Mouse (Mus musculus): ENCODE measurements around the gene Egr4.

Gene Egr4

DNA sequence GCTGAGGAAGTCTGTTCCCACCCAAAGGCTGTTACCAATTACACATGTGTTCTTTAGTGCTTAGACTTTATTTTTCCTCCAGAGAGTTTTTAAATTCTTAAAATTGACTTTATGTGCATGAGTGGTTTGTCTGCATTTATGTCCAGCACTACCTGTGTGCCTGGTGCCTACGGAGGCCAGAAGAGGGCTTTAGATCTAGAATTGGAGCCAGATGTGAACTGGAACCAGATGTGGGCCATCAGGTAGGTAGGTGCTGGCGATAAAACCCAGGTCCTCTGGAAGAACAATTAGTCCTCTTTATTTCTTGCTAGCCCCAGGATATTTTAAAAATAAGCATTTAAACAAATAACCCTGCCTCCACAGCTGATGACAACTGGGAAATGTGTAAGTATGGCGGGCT is 21.8 kb downstream of the Egr4 start:
- DNase-seq, result peak; percentile 35

DNA sequence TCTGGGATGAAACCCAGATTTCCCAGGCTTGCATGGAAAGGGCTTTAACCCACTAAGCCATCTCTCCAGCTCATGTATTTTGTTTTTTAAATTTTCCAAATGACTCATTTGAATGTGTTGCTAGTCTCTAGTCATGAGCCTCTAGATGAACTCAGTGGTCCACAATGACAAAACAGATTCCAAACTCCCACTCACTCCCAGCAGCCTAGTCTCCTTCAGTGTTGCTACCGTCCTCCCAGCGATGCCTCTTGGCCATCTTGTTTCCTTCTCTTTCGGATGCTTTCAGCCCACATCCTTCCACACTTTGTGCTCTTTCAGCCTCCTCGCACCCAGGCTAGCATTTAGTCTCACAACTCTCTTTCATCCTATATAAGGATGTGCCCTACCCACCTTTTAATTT is 23.1 kb downstream of the Egr4 start:
- DNase-seq, result no peak

DNA sequence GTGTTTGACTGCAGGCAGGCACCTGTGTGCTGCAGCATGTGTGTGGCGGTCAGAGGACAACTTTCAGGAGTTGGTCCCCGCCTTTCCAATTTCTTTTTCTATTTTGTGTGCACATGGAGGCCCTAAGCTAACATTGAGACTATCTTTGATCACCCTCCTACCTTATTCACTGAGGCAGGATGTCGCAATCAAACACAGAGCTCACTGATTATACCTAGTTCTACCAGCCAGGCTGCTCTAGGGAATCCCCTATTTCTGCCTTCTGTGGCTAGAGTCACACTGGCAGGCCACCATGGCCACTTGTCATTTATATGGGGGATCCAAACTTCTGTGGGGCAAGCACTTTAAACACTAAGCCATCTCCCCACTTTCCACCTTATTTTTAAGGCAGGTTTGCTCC is 23.7 kb downstream of the Egr4 start:
- DNase-seq, result no peak

DNA sequence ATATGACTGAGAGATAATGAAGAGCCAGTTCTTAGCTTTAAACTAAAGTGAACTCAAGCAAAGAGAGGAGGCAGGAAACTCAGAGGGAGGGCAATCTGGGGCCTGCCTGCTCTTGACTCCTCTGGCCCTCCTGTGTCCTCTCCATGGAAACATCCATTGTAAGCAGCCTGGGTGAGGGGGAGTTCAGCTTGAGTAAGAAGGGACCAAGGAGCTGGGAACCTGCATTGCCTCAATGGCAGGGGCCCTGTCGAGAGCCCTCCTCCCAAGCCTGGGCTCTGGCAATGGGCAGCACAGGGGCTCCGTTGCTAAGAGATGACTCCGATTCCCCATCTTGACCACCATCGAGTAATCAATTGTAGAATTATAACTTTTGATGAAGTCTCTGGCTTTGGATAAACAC is 24.9 kb downstream of the Egr4 start:
- DNase-seq, result peak; percentile 33

DNA sequence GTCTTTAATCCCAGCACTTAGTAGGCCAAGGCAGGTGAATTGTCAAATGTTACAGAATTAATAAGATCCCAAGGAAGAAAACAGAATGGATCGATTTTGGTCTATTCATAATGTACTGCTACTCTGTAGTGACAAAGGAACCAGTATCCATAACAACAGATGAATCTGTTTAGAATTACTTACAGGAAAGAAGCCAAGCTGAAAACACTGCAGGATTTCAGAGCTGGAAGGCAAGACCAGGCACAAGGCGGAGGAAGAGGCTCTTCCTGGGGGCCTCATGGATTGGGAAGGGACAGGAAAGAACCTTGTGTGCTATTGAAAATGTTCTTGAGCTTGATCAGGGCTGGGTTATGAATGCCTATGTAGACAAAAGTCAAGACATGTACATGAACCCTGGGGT is 27.7 kb downstream of the Egr4 start:
- DNase-seq, result no peak

DNA sequence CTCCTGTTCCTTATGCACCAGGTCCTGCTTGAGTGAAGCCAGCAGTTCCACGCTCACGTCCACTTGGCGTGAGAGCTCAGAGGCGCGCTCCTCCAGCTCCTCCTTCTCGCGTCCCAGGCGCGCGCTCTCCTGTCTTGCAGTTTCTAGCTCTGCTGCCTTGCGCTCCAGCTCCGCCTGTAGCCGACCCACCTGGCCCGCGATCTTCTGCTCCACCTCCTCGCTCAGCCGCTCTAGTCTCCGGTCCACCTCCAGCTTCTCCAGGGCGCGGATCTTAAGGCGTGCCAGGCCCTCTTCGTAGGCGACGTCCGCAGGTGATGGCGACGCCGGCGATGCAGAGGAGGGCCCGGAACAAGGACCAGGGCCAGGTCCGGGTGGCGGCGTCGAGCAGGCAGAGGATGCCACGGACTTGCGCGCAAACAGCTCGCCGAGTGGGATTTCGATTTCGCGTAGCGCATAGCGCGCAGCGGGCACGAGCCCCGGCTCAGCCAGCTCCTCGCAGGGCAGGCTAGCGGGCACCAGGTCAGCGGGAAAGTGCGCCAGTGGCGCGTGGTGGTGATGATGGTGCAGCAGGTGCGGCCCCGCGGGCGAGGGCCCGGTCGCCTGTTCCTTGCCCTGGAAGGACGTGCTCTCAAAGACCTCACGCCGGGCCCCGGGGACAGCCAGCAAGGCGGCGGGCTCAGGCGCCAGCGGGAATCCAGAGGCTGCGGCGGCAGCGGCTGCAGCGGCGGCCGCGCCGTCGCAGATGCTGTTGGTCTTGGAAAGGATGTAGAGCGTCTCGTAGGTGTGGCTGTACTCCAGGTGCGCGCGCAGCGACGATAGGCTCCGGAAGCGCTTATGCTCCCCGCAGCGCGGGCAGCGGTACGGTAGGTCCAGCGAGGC is 29.3 kb downstream of the Egr4 start:
- DNase-seq, result peak; percentile 60

DNA sequence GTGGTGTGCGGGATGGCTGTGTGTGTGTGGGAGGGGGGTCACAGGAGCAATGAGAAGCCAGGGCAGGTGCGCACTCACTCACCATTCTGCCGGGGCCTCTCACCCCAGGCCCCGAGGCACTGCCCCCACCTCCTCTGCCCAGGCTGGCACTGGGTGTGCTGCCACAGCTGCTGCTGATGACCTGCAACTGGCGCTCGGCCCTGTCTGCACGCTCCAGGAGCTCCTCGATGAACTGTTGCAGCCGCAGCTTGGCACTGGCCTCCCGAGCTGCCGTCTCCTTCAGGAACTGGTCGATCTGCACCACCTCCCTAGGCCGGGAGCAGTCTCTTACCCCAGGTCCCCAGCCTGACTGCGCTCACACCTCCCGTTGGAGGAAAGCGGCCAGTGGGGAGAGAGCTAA is 32.7 kb downstream of the Egr4 start:
- no peak for DNase-seq

DNA sequence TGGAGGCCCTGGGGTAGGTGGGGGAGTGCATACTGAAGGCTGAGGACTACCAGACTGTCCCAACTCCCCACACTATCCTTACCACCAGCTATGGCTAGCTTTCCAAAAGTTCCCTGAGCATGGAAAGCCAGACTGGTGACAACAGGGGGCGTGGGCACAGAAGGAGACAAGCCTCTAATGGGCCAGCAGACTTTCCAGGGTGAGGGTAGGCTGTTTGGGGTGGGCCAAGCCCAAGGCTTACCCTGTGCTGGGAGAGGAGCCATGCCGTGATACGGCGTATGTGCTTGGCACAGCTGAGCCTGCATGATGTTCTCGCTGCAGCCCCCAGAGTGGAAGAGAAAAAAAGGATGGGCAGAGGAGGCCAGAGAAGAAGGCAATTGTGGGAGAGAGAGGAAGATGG is 33.4 kb downstream of the Egr4 start:
- no peak for DNase-seq

DNA sequence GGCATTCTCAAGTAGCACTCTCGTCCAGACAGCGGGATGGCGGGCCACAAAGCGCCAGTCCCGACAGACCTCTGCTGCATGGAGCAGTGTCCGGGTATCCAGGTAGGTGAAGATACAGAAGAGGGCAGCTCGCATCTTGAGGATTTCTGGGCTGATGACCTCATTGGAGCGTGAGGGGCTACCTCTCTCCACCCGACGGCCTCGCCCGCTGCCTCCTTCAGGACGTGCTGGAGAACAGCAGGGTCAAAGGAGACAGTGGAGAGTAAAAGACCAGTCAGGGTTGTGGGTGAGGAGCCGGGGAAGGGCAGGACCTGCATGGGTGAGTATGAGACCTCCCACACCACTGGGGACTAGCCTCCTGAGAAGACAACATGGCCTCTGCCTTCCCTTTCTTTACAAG is 35.0 kb downstream of the Egr4 start:
- no peak for DNase-seq

DNA sequence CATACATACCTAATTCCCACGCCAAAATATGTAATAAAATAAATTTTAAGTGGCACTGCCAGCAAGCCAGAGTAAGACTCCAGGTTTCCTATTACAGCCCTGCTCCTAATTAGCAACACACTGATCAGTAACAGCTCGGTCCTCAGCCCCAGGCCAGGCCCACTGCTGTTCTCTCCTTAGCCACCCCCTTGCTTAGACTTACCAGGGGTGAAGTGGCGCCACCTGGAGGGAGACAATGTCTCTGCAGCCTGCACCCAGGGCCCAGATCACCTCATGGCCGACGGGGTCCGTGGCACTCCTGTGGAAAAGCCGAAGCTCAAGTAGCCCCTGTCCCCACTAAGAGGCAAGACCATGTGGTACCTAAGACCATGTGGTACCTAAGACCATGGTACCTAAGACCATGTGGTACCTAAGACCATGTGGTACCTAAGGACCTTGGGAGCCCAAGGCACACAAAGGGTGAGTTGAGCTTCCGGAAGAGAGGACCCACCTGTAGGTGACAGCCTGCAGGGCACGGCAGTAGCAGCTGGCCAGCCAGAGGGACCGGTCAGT is 35.9 kb downstream of the Egr4 start:
- peak; percentile 51 for DNase-seq

DNA sequence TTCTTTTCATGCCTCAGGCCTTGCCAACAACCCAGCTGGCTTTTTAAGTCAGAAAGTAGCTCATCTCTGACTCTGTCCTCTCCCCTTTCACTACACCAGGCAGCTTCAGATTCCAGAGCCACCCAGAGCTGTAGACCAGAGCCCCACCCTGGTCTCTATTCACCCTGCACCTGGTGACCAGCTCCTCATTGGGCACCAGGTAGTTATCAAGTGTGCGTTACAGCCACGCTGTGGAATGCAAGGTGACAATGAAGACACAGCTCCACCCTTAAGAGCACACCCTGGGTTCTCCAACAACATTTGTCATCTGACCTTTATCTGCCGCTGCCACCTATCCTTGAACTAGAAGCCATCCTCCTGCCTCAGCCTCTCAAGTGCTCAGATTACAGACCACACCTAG is 37.8 kb downstream of the Egr4 start:
- DNase-seq, result no peak

DNA sequence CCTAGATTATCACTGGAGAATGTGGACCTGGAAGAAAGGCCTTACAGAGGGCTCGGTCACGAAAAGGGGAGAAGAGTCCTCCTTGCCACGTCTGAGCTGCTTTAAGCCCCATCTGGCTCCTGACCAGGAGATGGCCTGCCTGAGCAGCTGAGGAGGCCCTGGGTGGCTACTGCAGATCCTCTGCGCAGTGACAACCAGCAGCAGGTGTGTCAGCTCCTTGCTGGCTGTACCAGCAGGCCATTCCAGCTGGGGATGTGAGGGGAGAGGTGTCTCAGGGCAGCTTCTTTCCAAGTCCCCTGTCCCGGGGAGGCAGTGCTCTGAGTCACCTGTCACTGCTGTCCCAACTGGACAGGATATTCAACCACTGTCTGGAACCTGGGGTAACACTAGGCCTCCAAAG is 40.8 kb downstream of the Egr4 start:
- DNase-seq, result no peak

DNA sequence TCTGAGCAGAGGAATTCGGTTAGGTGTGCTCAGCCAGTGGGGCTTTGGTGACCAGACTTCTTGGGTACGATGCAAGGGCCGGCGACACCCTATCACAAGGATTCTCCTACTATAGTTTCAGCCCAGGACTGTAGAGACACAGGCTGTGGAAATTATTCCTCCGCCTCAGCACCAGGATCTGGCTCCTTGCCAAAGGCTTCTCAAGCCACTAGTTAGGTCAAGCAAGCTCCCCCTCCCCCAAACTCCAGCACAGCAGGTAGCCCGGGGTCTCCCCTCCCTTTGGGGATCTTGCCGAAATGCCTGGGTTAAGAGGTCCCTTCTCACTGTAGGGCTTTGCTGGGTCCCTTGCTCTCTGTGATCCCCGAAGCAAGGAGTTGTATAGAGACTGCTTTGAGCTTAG is 41.4 kb downstream of the Egr4 start:
- no peak for DNase-seq

DNA sequence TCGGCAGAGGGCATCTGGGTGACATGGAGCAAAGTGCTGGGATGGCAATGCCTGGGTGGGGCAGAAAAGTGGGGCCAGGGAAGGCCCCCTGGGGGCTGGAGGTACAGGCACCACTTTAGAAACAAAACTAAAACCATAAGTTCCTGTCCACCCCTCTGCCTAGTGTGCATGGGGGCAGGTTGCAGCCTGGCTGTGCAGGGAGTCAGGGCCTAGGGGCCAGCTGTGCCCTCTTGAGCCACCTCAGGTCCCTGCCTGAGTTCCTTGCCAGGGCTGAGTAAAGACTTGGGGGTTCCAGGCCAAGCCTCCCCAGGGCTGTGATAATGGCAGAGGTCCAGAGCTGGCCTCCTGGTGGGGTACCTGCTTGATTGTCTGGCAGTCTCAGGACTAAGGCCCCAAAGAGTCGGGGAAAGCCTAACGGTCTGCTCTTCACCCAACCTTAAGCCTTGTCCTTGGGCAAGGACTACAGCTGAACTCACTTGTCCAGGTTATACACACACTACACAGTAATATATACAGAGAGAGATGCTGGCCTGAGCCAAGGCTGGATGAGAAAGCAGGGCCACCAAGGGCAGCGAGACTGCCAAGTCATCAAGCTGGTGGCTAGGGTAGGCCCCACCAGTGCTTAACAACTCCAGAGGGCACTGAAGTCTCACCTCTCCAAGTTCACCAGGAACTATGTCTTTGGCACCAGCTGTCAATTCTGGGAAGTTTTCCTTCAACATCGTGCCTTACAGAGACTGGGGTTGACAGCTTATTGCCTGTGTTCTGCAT is 43.5 kb downstream of the Egr4 start:
- no peak for DNase-seq

DNA sequence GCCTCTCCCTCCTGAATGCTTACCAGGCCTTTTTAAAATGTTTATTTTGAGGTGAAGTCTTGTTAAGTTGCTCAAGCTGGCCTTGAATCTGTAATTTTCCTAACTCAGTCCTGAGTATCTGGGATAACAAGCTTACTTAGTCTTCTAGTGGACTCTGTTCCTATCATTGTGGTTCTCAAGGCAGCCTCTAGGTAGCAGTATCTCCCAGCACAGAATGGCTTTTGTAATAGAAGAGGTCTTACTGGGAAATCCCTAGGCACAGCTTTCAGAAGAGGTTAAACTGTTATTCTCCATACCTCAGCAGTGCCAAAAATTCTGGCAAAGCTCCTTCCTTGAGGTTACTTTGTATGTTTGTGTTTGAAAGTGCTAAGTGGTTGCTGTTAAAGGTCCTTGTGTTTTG is 48.0 kb downstream of the Egr4 start:
- DNase-seq, result no peak

Data from embryo, embryonic 11 days (tissue).